Mouse (Mus musculus) hematopoietic multipotent progenitor cell, adult 10-12 weeks (in vitro differentiated cells): ENCODE measurements around the gene Treml1. TPM values are rescaled to one million over a fixed set of nuclear protein-coding genes. Genes with fewer than 3 reads are reported as not detected.

Source experiments
- polyA plus RNA-seq: library from polyadenylated mRNA; stranded (reverse); fragments of >175 nt; gene quantifications from 2 replicates; pipeline ENCODE4 v1.2.3, GENCODE M21; 2012; ENCODE audit warnings: low replicate concordance

Treml1 gene
- polyA plus RNA-seq: 1.1 and 1.6 TPM in 2 replicates

GRCm38 (mm10) chr17:48359616-48360015 is at the start of gene Treml1:
TSS of gene Treml1 (plus strand) at chr17:48359916.

GRCm38 (mm10) chr17:48315905-48316579 is 43.7 kb upstream of the Treml1 start, which contains the start of gene B430306N03Rik:
TSS of gene B430306N03Rik (plus strand) at chr17:48316141.

GRCm38 (mm10) chr17:48346231-48346630 is 13.5 kb upstream of the Treml1 start, which contains the start of gene Trem2:
TSS of gene Trem2 (plus strand) at chr17:48346401.

GRCm38 (mm10) chr17:48409380-48410298 is 49.9 kb downstream of the Treml1 start, which contains the start of the genes Nfya and Oard1:
TSS of gene Nfya (minus strand) at chr17:48409906.
TSS of gene Oard1 (plus strand) at chr17:48410014.

Other genes with a start within 250 kb of the Treml1 start
- gene 9830107B12Rik, start 213.6 kb upstream of the Treml1 start, polyA plus RNA-seq: 0.03 and 0.31 TPM in 2 replicates
- gene A530064D06Rik, start 192.6 kb upstream of the Treml1 start, polyA plus RNA-seq: 0.54 and 0.85 TPM in 2 replicates
- 0.43 and 1.0 TPM in 2 replicates for gene Trem1, start 127.1 kb upstream of the Treml1 start, polyA plus RNA-seq
- 0.75 and 1.8 TPM in 2 replicates for gene Trem3, start 112.1 kb upstream of the Treml1 start, polyA plus RNA-seq
- 14.8 and 17.4 TPM in 2 replicates for gene Treml4, start 95.6 kb upstream of the Treml1 start, polyA plus RNA-seq
- 16.1 and 25.4 TPM in 2 replicates for gene Treml2, start 60.4 kb upstream of the Treml1 start, polyA plus RNA-seq
- 4.7 and 8.4 TPM in 2 replicates for gene B430306N03Rik, start 43.8 kb upstream of the Treml1 start, polyA plus RNA-seq
- gene Trem2, start 13.5 kb upstream of the Treml1 start, polyA plus RNA-seq: 1.2 and 3.8 TPM in 2 replicates
- 28.7 and 34.9 TPM in 2 replicates for gene Nfya, start 50.0 kb downstream of the Treml1 start, polyA plus RNA-seq
- gene Oard1, start 50.1 kb downstream of the Treml1 start, polyA plus RNA-seq: 1.1 and 6.0 TPM in 2 replicates
- 0.60 TPM in 1 of 2 replicates, not detected in the other for gene Apobec2, start 73.0 kb downstream of the Treml1 start, polyA plus RNA-seq
- 22.7 TPM in 1 of 2 replicates, not detected in the other for gene Tspo2, start 91.6 kb downstream of the Treml1 start, polyA plus RNA-seq
- 3.0 and 6.0 TPM in 2 replicates for gene Unc5cl, start 95.0 kb downstream of the Treml1 start, polyA plus RNA-seq